Mouse (Mus musculus) heart, adult 11 months (tissue): ENCODE results near the gene Hcfc2.

ENCODE experiments used
- DNase-seq: peaks from one replicate; pipeline ENCODE4 v3.0.0; 2022

Hcfc2 gene

DNA sequence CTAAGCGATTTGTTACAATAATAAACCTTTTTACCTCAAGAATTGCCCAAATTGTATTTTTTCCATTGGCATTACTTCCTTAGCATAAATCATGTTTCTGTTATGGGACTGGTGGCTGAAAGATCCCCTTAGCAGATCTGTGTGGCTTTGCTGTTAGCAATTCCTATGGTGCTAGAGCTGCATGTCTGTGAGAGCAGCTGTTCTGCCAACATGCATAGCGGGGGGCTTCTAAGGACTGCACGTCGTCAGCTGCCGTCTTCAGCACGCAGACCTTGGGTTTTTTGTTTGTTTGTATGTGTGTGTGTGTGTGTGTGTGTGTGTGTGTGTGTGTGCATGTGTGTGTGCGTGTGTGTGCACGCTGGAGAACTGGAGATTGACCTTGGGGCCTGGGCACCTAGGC is 45.4 kb downstream of the Hcfc2 start:
- no peak for DNase-seq

DNA sequence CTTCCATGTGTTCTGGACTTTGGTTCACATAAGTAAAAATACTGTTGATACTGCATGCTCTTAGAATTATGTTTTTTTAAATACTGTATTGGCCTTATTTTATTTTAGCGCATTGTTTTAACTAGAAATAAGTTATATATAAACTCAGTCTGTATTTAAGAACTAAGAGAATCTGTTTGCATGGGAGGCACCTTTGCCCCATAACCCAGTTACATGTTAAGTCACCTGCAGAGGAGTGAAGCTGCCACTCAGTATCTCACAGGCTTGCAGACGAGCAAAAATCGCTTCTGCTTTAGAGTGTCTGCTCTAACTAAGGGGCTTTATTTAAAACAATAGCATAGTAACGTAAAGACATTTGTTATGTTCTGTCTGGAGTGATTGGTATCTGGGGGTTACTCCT is 45.9 kb downstream of the Hcfc2 start:
- DNase-seq, result peak; percentile 15

DNA sequence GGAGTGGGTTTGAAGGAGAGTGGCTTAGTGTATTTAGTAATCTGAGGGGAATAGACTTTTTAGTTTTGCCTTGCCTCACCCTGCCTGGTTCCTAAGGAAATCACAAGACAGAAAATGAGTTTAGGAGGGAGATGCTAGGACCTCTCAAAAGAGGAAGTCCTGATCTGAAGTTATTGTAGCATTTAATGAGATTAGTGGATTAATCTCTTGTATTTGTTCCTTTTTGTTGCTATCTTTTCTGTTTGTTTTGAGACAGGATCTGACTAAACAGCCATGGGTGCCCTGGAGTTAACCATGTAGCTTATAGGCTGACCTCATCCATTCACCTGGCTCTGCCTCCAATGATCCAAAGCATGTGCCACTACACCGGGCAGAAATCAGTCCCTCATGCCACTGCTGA is 46.6 kb downstream of the Hcfc2 start:
- peak; percentile 12 for DNase-seq

DNA sequence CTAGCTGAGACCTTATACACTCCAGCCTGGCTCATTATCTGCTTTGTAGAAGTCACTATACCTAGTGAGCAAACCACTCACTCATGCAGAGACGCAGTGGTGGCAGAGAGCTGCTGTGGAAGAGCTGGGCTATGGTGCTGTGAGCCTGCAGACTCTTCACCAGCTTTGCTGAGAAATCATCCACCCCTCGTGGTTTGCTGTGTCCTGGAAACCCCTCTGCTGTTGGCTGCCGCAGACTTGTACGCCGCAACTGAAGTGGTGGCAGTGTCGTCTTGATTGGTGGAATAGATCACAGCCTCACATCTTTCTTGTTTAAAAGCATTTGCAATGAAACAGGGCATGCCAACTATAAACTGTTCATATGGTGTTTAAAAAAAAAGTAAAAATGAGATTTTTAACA is 48.3 kb downstream of the Hcfc2 start:
- peak; percentile 63 for DNase-seq

DNA sequence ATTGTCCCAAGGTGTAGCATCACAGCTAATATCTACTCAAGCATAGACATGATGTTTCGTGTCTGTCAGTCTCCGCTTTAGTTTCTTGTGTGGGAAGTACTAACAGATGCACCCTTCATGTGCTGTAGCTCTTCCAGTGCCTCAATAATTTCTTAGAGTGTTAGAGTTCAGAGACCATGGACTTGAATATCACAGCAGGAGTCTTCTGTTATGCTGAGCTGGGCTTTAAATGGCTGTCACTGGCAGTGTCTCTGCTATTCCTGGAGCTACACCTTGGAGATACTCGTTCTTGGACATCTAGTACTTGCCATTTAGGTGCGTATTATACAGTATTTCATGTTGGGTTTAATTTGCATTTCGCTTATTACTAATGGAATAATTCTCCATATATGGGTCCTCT is 49.3 kb downstream of the Hcfc2 start:
- no peak for DNase-seq

DNA sequence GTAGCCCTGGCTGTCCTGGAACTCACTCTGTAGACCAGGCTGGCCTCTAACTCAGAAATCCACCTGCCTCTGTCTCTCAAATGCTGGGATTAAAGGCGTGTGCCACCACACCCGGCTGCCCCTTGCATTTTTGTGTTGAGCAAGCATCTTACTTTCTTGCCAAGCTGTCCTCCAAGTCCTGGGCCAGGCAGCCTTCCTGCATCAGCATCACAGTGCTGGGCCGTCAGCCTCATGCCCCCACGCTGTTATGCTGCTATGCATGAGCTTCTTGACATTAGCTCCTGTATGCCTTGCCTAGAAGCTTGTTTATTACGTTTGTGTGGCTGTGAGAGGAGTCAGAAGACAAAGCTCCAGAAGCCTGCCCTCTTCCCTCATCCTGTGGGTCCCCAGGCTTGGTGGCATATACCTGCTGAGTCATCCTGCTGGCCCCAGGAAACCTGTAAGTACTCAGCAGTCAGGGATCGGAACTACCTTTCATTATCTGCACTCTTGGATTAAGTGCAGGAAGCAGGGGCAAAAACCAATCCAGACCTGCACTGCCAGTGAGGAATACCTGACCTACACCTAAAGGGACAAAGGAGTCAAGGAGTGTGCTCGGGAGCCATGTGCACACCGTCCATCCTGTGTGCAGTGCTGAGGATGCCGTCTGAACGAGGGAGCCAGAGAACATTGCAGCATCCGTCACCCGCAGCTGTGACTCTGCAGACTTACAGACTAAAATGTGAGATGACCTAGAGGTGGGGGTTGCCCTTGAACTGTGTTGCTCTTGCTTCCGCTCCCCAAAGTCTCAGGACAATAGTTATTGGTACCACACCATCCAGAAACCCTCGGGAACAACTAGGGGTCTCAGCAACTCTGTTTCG is 51.3 kb downstream of the Hcfc2 start:
- peak; percentile 74 for DNase-seq

DNA sequence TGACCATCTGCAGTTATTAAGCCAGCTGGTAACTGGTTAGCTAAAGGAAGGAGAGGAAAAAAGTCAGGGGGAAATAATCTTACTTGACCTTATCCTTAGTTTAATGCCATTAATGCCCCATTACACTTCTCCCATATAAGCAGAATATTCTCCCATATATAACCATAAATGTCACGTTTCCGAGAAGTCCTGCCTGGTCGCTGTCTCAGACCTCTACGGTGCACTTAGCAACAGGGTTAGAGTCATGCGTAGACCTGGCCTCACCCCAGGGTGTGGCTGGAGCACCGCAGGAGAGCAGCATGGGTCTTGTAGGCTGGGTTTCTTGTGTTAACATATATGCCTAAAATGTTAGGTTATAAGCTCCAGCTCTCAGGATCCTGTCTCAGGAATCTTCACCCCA is 54.8 kb downstream of the Hcfc2 start:
- DNase-seq, result peak; percentile 60

DNA sequence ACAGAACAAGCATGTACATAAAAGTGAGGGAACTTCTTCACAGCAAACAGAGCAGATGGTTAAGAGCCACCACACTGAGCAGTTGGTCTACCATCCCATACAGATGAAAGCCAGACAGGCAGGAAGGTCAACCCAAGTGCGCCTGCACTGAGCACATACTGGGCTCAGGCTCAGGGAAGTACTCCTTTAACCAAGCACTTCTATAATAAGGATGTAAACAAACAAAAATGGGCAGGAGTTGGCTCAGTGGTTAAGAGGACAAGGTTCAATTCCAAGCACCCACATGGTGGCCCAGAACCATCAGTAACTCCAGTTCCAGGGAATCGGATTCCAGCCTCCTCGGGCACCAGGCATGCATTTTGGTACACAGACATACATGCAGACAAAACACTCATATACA is 57.0 kb downstream of the Hcfc2 start:
- DNase-seq, result peak; percentile 46

DNA sequence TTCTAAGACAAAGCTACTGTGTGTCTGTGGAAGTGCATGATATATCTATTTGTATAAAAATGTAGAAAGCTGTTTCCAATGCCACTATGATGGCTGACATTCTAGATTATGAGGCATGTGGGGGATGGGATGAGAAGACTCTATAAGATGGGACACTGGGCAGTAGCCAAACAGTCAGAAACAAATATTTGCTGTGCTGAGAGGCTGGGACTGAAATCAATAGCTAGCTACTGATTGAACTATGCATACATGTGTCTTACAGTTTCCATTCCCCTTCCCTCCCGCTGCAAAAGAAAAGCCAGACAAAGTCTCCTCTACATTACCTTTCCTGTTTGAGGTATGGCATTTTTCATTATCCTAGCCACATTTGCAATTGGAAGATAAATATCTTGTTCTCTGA is 58.7 kb downstream of the Hcfc2 start:
- DNase-seq, result no peak

DNA sequence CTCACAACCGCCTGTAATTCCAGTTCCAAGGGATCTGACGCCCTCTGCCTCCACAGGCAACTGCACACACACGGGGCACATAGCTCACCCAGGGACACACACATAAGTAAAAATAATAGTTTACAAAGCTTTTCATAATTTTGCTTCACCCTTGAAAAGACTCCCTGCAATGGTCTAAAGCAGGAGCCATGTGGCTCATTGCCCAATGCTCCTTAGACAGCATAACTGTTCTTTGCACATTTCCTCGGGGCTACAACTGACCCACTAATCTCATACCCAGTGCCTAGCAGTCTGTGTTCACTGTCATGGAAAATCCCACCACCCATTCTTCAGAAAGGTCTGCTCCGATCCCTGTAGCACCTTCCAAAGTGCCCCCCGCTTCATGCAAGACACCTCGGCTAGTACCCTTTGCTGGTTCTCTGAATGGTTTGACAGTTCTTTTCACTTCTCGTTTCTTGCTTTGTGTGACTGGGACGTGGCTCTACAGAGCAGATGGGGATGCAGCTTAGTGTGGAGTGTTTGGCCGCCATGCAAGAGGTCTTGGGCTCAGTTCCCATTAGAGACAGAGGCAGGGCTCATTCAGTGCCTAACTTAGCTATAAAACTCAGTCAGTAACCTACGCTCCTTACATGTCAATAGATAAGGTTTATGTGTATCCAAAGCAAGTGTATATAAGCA is 59.4 kb downstream of the Hcfc2 start:
- no peak for DNase-seq

DNA sequence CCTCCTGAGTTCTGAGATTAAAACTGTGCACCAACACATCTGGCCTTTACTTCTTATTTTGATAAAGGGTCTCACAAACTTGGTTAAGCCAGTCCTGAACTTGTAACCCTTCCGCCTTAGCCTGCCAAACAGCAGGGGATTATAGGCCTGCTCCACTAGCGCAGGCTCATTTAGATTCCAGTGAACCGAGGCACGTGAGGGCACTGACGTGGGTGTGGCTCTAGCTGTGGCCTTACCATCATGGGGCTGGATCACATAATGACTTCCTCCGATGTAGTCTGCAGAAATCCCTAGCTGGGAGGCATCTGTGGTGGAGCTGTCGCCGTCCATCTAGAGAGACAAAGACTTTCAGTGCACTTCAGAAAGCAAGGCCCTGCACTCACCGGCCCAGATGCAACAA is 60.5 kb downstream of the Hcfc2 start:
- no peak for DNase-seq

DNA sequence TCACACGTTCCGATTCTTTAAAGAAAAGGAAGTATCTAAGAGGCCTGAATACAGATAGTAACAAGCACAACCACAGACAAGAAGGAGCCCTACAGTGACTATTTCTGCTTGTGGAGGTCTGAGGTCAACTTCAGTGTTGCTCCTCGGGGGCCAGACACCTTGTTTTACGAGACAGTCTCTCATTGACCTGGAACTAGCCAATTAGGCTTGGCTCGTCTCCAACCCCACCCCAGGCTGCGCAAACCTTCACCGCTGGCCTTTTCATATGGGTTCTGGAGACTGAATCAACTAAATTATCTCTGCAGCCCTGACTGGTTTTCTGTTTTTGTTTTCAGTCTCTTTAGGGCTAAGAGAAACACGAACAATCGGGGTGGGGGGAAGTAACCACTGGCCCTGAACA is 61.4 kb downstream of the Hcfc2 start:
- DNase-seq, result no peak

DNA sequence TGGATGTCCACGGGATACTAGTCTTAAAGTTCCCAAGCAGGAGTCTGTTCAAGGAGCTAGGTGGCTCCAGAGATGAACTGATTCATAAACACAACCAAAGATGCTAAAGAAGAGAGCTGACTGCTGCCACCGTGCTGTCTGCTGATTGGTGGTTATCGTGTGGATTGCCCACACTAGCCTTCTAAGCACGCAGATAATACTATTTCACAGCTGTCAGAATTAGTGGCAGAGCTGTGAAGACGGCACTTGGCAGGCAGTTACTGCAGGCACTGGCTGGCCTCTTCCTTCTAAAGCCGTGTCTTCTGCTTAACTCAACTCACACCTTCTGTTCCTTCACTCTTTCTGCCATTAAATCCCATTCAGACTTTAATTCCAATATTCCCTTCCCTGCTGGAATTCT is 62.4 kb downstream of the Hcfc2 start:
- DNase-seq, result no peak

DNA sequence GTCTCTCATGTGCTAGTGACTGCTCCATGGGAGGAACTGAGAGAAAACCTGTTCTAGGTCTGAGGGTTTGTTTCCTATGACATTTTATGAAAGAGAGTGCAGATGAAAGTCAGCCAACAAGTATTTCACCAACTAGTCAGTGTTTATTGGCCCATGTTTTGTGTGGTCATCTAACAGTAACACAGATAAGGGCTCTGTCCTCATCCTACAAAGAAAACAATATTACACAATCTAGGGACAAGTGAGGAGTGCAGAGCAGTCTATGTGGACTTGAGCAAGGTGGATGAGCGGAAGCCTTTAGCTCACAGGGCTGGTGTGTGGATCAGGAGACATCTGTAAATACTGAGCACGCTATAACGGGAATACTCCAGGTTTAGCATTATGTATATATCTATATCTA is 62.9 kb downstream of the Hcfc2 start:
- no peak for DNase-seq

DNA sequence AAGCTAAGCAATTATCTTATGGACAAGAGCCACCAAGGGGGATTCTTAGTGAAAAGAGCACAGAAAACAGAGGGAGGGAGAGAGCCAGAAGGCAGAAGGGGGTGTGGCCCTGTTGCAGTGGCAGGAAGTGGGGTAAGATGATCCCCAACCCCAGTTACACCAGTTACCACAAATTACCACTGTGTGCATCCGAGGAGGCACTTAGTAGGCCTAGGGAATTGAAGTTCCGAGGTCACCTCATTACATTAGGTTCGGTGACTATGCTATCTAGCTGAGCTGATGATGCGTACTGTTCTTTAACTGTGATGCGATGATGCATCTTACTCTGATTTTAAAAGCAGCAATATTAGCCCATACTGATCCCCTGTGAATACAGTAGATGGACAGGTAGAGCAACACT is 63.7 kb downstream of the Hcfc2 start:
- no peak for DNase-seq

DNA sequence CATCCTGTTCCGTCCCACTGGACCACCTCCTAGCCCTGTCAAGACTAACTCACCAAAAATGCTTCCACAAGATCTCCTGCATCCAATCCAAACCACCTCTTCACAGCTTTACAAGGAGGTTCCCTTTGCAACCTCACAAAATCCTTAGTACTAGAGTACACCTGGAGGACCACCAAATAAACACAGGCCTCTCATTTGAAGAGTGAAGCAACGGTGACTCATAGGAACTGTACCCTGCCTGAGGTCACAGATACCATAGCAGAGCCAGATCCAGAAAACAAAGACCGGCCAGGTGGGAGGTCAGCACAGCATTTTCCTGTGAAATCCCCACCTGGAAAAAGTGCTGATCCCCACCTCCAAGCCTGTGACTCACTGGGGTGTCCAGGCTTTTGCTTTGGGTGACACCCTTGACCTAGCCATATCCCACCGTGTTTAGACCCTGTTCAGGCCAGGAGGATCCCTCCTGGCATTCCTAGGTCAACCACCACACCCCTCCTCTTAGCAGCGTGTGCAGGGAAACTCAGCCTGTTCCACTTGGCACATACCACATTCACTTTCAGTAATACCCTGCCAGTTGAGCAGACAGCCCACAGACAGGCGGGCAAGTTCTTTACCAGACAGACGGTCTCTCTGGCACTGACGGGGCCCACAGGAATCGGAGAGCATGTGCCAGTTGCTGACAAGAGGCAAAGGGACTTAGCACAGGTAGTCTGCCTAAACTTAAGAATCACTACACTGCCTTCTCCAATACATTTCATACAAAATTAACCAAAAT is 65.3 kb downstream of the Hcfc2 start:
- DNase-seq, result peak; percentile 74

DNA sequence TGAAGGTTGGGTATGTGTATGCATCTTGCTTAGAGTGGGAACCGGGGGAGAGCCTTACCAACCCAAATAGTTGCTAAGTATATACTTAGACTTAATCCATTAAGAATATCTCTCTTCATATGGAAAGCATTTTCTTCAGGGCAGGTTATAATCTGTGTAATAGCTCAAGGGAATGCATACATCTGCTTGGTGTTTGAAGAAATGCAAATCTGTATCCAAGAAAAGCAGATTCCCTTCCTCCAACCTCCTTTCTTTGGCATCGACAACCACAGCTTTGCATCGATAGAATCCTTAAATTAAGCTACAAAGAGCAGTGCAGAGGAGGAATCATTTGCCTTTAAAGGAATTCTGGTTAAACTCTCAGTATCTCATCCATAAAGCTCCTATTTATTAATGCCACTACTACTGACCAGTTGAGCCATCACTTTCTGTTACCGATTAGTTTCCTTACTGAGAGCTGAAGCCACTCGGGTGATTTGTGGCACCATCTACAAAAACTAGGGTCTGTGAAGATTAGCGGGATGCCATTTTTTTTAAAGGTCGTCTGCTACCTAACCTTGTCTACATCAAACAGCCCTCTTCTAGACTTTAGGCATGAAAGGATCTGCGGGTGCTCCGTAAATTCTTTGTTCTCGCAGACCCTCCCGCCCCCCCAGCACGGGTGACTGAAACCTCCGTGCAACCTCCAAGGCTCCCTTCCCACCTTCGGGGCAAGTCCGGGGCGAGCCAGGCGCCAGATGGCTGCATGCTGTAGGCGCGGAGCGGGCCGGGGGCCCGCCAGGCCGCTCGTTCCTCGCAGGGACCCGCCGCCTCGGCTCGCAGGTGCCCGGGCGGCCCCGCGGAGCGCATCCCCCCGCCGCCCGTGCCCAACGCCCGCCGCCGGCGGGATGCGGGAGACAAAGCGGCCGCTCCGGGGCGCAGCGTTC is 67.1 kb downstream of the Hcfc2 start:
- DNase-seq, result no peak

DNA sequence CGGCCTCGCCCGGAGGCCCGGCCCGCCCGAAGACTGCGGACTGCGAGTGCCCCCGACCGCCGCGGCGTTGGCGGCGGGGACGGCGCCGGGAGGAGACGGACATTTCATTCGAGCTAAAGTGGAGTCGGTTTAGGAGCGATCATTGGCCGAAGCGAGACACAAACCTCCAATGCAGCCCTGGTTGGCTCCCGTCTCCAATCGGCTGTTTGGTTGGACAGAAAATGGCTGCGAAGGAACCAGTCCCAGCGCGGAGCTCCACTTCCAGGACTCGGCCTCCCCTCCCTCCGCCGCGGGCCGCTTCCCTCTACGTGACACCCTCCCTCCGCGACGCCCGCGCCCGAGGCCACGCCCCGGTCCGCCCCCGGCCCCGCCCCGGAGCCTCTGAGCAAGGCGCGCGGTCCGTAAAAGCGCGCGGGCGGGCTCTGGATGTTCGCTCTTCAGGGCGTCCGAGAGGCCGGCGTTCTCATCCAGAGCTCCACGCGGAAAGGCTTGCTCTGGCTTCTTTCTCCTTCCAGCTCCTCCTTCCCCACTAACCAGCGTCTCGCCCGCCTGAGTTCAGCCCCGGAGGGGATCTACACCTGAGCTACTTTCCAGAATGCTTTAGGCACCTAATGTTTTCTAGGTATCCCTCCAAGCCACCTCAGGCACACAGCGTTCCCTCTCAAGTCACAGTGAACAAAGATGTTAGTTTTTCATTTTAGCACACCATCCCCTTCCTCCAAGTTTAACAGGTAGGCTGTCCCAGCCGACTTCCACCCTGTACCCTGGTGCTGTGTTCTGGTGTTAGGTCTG is 68.1 kb downstream of the Hcfc2 start, which contains the start of gene Nfyb:
Gene Nfyb, minus strand, starts transcription at position 305 of the 792 bp plus-strand sequence.
- DNase-seq, result peak; percentile 100

DNA sequence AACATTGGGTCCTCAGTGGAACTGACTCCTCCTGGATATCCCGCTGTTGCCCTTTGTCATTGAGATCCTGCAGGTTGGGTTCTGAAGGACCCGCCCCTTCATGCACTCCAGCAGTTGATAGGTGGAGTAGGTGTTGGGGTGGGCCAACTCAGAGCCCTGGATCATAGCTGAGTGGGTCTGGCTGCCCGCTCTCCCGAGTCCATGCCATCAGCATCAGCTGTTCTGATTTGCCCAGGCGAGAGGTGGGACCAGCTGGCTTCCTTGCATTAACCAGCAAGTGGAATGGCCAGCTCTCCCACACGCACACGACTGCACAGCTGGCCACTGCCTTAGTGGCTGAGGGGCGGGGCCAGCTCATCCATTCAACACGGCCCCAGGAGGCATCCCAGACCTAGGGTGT is 72.9 kb downstream of the Hcfc2 start:
- no peak for DNase-seq

DNA sequence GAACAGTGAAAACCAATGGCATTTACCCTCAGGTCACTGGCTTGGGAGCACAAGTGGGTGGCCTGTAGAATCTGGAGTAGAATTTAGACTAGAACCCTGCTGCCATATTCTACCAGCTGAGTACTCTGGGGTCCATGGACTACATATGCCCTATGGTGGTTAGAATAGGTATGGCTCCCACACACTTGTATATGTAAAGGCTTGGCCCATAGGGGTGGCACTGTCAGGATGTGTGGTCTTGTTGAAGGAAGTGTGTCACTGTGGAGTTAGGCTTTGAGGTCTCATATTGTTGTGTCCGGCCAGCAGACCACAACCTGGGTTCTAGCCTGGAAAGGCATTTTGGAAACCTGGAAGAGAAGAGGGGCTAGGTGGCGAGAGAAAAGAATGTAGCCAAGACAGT is 74.8 kb downstream of the Hcfc2 start:
- DNase-seq, result no peak

DNA sequence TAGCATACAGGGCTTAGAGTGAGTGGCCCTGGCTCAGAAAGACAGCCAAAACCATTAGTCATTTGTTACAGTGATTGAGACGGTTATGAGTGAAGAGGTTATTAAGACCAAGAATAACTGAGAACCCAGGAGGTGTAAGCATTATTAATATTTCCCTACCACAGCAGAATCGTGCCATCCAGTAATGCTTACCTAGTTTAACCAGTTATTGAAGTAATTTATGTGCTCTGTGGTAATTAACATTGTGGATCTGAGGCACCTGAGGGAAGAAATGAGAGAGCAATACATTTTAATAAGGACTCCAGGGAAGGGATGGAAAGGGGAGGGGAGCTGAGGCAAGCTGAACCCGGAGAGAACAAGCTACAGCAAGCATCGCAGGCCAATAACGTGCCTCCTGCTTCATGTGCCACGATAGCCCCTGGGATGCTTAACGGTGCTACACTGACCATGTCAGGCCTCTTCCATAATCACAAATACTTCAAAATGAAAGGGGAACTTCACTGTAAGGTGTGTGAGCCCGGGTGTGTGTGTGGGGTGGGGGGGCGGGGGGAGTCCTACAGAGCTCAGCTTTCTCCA is 75.7 kb downstream of the Hcfc2 start:
- DNase-seq, result no peak
